Mouse (Mus musculus) urinary bladder, postnatal 10 days (tissue): ENCODE data around the gene Fzd7.

Experiments used
- DNase-seq: peaks from one replicate; pipeline ENCODE4 v3.0.0; 2022; ENCODE audit warnings: low spot score

The Fzd7 gene

DNA sequence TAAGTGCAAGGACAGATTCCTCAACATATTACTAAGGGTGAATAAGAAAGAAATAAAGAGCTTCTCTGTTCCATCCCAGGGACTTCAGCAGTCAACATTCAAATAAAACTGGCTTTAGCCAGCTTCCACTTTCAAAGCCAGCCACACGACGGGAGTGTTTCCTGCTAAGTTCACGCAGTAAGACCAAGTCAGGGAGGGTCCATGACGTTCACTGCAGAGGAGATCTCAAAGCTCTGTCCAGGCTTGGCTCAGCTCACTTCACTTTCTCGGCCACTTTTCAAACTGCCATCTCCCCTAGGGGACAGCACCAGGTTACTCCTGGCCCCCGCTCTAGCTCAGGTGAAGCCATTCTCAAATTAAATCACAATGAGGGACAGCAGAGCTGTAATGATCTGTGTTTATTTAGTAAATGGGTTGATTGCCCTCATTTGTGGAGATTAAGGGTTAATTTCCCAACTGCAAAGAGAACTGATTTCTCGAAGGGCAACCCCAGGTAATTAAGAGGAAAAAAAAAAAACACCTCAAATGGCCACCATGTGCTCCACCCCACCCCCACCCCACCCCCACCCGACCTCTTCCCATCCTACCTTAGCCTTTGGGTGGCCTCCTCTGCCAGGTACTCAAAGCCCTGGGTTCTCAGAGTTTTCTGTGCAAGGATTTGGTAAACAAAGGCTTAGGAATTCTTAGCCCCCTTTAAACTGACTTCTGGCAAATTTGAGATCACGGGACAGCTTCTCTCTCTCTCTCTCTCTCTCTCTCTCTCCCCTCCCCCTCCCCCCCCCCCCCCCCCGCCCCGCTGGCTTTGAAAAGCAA, 9.7 kb upstream of the Fzd7 start:
- DNase-seq, result no peak

DNA sequence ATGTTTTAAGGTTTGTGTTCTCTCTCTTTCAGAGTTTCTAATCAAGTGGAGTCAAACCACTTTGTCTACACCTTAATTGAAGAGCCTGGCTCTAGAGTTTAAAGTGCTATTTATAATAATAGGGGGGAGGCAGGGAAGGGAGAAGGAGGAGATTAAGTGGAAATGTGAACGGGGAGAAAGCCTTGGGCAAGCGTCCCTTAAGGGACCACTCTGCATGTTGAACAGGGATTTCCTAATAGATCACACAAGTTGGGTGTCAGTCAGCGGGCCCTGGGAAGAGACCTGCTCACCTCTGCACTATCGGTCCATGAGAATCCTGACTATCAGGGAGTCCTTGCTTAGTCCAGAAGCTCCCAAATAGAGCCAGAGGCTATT, 9.1 kb upstream of the Fzd7 start:
- DNase-seq, result no peak

DNA sequence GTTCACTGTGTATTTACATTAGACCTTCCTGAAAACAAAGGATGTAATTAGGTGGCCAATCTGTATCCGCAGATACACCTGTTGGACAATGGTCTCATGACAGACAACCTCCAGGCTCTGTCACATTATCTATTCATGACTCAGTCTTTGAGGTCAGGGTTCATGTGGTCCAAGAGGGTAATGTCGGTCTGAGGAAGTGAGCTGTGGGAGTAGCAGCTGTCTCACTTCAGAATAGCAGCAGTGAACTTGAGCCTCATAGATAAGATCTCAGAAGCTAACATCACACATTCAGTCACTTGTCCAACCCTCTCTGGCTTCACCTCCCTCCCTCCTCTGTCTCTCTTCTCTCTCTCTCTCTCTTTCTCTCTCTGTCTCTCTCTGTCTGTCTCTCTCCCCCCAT, 6.6 kb upstream of the Fzd7 start:
- no peak for DNase-seq

DNA sequence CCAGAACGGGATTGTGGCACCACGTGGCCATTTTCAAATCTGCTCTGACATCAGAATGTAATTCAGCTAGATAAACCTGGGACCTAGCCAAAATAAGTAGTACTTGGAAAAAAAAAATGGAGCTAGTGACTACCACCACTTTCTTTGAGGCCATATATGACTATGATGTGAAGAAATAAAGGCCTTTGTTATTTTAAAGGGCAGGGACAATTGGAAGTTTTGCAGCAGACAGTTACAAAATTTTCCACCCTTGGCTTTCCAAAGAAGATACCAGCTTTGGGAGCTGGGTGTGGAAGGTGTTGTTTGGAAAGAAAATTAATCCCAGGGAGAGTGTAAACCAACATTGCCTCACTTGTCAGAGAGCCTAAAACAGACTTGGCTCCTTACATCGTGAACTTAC, 3.3 kb upstream of the Fzd7 start:
- no peak for DNase-seq

DNA sequence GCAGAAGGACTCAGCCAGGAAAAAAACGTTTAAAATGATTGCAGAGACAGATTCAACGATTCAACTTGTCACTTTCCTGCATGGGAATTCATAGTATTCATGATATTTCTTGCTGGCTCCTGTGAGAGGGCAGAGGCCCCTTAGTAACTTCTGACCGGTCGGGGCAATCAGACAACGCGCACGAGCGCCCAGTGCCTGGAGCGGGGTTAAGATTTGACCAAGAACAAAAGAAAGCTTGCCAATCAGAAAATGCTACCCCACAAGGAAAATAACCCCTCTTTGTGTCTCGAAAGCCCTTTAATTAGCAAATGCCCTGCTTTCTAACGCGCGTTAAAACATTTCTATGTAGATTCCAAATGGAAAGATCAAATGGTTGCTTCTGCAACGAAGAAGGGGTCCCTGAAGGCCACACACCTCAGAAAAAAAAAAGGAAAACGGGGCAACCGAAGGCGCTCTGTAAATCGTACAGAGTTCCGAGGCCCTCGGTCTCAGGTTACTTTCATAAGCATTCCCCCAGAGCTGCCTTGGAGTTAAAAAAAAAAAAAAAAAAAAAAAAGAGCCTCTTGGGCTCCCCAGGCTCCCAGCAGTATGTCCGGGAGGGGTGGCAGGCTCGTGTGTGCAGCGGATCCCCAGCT, 1.3 kb upstream of the Fzd7 start:
- DNase-seq, result no peak

DNA sequence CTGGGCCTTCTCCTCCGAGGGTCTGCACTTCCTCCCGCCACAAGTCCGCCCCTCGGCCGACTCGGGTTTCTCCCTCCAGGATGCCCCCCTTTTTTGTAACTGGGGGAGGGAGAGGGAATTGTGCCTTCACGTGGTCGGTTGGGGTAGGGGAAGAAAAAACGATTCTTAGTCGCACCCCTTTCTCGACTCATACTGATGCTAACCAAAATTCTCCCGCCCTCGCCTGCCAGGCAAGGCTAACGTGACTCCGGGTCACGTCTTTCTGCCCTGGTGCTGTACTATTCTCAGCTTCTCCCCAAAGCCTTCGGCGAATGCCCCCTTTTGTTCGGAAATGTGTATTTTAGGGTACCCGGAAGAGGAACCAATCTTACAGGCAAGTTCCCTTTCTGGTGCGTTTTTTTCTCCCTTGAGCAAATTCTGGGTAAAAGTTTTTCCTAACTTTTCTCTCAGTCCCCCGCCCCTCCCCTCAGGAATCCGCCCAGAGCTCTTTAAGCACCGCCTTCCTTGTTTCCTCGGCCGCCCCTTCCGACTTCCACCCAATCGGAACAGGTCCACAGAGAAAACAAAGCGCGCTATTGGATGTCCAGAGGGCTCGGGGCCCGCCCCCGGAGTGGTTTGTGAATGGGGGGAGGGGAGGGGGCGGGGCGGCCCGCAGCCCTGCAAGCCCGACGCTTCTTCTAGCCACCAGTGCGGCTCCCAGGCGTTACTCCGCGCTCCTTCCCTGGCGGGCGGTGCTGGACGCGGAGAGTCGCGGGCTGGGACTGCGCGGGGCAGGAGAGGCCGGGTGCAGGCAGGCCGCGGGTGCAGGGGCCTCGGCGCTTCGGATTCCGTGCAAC, 550 bp upstream of the Fzd7 start:
- peak; percentile 74 for DNase-seq

DNA sequence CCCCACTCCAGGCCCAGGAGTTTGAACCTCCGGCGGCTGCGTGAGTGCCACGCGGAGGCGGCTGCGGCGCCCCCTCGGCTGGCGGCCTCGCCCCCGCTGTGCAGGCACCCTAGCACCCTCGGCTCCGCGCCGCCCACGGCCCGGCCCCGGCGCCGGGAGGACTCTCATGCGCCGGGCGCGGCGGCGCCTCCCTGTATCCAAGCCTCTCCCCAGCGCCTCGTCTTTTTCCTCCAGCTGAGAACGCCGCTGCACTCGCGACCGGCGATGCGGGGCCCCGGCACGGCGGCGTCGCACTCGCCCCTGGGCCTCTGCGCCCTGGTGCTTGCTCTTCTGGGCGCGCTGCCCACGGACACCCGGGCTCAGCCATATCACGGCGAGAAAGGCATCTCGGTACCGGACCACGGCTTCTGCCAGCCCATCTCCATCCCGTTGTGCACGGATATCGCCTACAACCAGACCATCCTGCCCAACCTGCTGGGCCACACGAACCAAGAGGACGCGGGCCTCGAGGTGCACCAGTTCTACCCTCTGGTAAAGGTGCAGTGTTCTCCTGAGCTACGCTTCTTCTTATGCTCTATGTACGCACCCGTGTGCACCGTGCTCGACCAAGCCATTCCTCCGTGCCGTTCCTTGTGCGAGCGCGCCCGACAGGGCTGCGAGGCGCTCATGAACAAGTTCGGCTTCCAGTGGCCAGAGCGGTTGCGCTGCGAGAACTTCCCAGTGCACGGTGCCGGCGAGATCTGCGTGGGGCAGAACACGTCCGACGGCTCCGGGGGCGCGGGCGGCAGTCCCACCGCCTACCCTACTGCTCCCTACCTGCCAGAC, 684 bp downstream of the Fzd7 start:
- no peak for DNase-seq

DNA sequence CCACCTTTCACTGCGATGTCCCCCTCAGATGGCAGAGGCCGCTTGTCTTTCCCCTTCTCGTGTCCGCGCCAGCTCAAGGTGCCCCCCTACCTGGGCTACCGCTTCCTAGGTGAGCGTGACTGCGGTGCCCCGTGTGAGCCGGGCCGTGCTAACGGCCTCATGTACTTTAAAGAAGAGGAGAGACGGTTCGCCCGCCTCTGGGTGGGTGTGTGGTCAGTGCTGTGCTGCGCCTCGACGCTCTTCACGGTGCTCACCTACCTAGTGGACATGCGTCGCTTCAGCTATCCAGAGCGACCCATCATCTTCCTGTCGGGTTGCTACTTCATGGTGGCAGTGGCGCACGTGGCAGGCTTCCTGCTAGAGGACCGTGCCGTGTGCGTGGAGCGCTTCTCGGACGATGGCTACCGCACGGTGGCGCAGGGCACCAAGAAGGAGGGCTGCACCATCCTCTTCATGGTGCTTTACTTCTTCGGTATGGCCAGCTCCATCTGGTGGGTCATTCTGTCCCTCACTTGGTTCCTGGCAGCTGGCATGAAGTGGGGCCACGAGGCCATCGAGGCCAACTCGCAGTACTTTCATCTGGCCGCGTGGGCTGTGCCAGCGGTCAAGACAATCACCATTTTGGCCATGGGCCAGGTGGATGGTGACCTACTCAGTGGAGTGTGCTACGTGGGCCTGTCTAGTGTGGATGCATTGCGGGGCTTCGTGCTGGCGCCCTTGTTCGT, 1.5 kb downstream of the Fzd7 start:
- DNase-seq, result peak; percentile 47

DNA sequence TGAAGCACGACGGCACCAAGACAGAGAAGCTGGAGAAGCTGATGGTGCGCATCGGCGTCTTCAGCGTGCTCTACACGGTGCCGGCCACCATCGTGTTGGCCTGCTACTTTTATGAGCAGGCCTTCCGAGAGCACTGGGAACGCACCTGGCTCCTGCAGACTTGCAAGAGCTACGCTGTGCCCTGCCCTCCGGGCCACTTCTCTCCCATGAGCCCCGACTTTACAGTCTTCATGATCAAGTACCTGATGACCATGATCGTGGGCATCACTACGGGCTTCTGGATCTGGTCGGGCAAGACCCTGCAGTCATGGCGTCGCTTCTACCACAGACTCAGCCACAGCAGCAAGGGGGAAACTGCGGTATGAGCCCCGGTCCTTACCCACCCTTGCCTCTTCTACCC, 2.1 kb downstream of the Fzd7 start:
- no peak for DNase-seq

DNA sequence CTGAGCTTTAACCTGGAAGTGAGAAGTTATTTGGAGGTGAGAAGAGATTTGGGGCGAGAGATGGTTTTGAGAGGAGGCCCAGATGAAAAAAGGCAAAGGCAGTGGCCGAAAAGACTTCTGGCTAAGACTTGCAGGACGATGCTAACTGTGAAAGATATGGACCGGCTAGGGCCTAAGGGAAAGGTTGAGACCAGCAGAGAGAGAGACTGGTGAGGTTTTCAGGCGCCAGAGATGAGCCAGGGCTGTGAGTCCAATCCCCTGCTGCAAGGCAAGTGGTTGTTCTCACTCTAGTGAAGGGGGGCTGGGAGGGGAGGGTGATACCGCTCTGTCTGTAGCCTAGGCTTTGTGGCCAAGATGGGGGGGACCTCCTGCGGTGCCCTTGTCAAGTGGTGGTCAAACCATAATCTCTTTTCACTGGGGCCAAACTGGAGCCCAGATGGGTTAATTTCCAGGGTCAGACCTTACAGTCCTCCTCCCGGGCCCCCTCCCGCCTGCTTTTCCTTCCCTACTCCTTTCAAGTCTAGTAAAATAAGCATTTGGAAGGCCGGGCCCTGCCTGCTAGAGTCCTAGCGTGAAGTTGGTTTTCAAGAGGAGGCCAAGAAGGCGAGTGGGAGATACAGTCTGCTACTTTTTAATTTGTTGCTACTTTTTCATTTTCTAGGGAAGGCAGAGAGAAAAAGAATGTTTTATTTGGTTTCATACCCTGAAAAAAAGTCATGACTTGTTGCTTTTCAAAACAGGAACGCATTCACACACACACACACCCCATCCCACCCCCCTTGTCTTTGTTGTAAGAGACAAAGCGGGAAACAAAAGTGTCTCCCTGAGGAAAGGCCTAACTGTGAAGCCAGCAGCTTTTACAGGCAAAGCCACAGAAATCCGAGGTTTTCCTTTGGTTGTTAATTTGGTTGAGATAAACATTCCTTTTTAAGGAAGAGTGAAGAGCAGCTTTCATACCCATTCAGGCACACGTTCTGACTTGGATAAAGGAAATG, 2.9 kb downstream of the Fzd7 start:
- no peak for DNase-seq

DNA sequence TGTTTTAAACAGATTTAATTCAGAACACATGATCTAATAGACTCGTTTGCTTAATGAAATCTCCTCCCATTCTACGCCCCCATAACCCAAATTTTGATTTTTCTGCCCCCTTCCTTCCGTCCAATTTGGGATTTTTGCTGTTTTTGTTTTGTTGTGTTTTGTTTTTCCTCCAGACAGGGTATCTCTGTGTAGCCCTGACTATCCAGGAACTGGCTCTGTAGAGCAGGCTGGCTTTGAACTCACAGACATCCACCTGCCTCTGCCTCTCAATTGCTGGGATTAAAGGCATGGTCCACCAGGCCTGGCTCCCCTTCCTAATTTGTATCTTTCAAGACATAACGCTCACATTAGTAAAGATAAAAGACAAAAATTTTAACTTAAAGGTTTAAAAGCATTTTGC, 3.6 kb downstream of the Fzd7 start:
- DNase-seq, result no peak

DNA sequence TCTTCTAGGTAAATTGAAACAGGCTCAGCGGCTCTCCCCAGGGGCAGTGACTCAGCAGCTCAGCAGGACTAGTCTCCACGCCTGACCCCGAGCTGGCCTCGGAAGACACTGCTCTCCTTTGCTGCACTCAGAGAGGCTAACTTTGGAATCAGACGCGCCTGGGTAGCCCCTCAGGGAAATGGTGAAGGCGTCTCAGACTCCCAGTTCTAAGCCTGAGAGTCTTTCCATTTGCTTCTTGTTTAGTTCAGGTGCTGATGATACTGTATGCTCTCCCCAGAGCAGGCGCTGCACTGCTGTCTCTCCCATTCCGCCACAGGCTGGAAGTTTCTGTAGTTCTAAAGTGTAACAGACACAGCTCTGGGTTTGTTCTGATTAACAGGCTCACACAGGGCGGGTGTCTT, 5.4 kb downstream of the Fzd7 start:
- DNase-seq, result no peak

DNA sequence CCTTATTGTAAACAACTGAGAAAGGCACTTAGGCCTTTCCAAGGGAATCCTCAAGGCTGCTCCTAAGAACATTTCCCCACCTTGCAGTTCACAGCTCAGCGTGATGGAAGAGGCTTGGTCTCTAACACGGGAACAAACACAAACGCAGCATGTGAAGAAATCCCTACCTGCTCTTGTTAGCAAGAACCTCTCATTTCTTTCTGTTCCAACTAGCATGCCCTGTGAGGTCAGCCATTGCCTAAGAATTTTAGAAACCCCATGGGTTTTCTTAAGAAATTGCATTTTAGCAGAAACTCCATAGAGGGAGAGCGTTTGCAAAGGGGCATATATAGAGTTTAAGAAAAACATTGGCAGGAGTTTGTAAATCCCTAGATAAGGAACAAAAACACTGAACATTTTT, 6.3 kb downstream of the Fzd7 start:
- DNase-seq, result no peak

DNA sequence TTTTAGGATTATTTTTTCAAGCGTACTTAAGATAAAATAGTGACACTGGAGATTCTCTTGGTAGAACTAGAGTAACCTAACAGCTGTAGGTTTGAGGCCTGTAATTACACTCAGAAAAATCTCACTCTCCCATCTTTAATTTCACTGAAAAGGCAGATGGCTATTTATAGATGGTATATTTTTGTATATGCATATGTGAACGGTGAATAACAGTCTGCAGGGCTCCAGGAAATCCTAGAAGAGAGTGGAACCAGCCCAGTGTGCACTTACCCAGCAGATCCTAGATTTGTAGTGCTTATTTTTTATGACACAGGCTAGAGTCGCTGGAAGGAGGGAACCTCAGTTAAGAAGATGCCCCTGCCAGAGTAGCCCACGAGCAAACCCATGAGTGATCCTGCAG, 6.8 kb downstream of the Fzd7 start:
- DNase-seq, result no peak

DNA sequence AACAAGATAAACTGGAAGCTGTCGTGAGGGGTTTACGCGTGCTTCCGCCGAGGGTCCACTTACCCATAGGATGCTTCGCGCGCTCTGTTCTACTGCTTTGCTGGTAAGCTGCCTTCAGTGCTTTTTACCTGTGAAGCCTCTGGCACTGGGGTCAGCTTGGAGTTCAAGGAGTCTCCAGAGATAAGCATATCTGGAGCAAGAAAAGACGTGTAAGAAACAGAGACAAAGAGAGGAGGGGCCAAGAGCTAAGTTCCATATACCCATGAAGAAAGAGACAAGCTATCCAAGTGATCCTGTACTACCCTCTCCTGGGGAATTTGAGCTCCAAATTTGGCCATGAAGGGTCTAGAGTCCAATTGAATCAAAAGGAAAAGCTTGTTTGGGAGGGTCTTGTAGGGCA, 9.3 kb downstream of the Fzd7 start:
- no peak for DNase-seq

DNA sequence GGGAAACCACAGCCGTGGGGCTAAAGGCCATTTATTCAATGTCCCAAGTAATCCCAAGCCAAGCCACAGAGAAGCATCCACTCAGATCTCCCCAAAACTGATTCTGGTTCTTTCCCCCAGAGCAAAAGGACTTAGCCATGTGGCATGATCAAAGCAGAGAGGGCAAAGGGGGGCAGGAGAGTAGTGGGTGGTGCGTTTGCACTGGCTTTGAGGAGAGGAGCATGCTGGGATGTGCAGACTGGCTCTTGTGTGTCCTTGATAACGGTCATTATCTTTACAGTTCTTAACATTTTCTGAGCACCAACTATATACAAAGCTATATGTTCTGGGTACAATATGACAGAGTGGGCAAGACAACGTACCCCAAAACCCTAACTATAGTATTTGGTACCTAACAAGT, 10.2 kb downstream of the Fzd7 start:
- DNase-seq, result no peak

DNA sequence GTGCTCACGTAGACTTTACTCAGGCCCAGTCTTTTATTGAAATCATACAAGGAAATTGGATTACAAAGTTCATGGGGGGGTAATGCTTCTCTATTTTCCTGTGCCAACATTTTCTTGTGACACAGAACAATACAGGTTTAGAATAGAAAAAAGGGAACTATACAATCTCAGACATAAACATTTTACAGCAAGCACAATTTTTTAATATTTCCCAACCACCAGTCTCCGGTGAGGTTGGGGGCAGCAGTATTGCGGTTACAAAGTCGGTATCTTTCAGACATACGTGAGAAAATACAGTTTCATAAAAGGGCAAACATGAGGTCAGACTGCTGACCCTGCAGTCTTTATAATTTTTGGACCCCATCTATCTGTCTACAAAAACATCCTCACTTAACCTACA, 13.7 kb downstream of the Fzd7 start:
- no peak for DNase-seq

DNA sequence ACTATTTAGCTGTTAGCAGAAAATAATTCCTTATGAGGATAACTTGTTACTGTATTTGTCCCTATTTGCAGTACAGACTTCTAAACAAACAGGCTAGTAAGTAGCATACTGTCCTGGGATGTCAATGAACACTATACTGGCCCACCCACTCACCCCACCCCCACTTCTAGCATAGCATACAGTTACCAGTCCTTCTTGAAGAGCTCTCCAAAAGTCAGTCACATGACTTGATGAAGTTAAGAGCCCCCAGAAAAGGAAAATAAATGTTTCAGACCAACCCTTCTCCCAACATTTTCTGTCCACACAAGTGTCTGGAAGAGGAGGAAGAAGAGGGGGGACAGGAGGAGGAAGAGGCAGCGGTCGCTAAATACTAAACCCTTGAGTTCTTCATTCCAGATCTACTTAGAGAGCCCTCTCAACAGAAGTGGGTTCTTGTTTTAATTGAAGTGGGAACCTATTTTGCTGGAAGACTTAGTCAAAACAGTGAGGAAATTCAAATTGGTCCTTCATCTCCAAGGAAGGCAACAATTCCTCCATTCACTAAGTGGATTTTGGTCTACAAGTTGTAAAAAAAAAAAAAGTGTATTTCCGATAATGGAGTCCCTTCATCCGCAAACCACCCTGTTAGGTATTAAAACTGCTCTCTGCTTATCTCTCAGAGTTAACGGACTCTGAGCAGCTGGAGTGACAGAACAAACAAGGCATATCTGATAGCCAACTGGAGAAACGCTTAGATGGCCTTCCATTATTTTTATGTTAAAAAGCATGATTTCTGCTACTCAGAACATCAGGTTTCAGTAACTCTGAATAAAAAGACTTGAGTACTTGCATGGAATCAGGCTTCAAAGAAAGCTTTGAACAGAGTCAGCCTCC, 15.8 kb downstream of the Fzd7 start:
- DNase-seq, result no peak

DNA sequence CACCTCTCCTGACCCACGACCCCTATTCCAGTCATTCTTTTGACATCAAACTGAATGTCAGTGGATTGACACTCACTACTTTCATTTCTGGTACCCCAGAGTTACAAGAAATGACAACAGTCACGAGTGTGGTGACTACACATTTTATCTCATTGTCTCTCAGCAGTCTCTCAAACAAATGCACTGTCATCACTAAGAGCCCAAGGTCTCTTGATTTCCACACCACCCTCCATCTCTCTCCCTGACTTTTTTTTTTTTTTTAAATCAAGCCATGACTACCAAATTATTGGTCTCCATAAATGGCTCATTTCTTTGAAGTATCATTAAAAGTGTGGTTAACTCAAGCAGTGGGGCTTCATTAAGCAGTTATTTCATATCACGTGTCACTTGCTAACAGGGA, 17.1 kb downstream of the Fzd7 start:
- no peak for DNase-seq
